Mouse (Mus musculus): Measurements from ENCODE around the gene Prickle1. TPM values are rescaled to one million over a fixed set of nuclear protein-coding genes. Genes with fewer than 3 reads are reported as not detected.

Gene Prickle1
- total and polyA plus RNA-seq, 3 experiments = 0.64 to 1.8 (median 1.7) TPM

- in situ Hi-C loops (cut with MboI; ENCODE audit: low pct_ligation_motif_present, low pct_unique_long_range_greater_than_20kb, low sequenced_read_pairs) = loop anchor here (10.0 kb wide), 1 partner anchor 56 kb away; no protein-coding TSS in a partner anchor
These were observed 24.7 kb downstream of the Prickle1 start for GRCm38 (mm10) chr15:93570881-93571495.

GRCm38 (mm10) chr15:93568911-93569310, 26.8 kb downstream of the Prickle1 start:
- in situ Hi-C loops (cut with MboI; ENCODE audit: low pct_ligation_motif_present, low pct_unique_long_range_greater_than_20kb, low sequenced_read_pairs) = no loop called here
- no peak for TF ChIP-seq MAFK (IDR thresholded peaks at IDR 0.05; ENCODE audit: insufficient replicate concordance, low read length)
- TF ChIP-seq JUN (IDR thresholded peaks at IDR 0.05; ENCODE audit: insufficient read depth, low read depth, low read length) = no peak
- no peak for TF ChIP-seq SMC3 (IDR thresholded peaks at IDR 0.05; ENCODE audit: low read depth, low read length)
- TF ChIP-seq USF1 (IDR thresholded peaks at IDR 0.05; ENCODE audit: low read depth, low read length) = no peak
- TF ChIP-seq CTCF (conservative IDR thresholded peaks at IDR 0.05 in 1 of 2, IDR thresholded peaks at IDR 0.05 in 1 of 2; ENCODE audit: low read depth in 2 of 2, low read length in 2 of 2) = no peak
- no peak for TF ChIP-seq PAX5 (IDR thresholded peaks at IDR 0.05; ENCODE audit: low read length)
- TF ChIP-seq ZC3H11A (IDR thresholded peaks at IDR 0.05; ENCODE audit: low read depth, low read length) = no peak
- TF ChIP-seq POLR2AphosphoS2 (IDR thresholded peaks at IDR 0.05; ENCODE audit: low read depth, low read length) = no peak
- Histone ChIP-seq H3K27me3 (replicated peaks) (no peaks in the 10 kb centered on the region), H3K36me3 (replicated peaks in 1 of 2; ENCODE audit: control insufficient read depth in 1 of 2, insufficient read depth in 1 of 2, low read length in 1 of 2) (no peaks in the 10 kb centered on the region), H3K4me1 (ENCODE audit: control insufficient read depth in 1 of 2, insufficient read depth in 2 of 2) (no peaks in the 10 kb centered on the region), H3K9me3 (replicated peaks; ENCODE audit: low read length) (no peaks in the 10 kb centered on the region), H3K4me3 (replicated peaks in 1 of 3; ENCODE audit: low read depth in 2 of 3, low read length in 2 of 3, poor library complexity in 1 of 3) (no peak overlapping the region), H3K27ac (ENCODE audit: insufficient read depth, low read depth) (no peak overlapping the region), H3K9ac (ENCODE audit: insufficient read depth, low read depth) (no peak overlapping the region), H3K79me2 (replicated peaks; ENCODE audit: control insufficient read depth, extremely low read depth, insufficient read depth, poor library complexity, severe bottlenecking) (no peaks in the 10 kb centered on the region), H3K4me2 (ENCODE audit: insufficient read depth, low read depth, poor library complexity, severe bottlenecking) (no peak overlapping the region)
- dilution Hi-C loops (cut with MboI; ENCODE audit: extremely low pct_ligation_motif_present, extremely low pct_unique_long_range_greater_than_20kb, low sequenced_read_pairs) = no loop called here
- no peak for DNase-seq (ENCODE audit: extremely low read depth)

More at GRCm38 (mm10) chr15:93570881-93571495, 24.7 kb downstream of the Prickle1 start:
- TF ChIP-seq TCF12 (IDR thresholded peaks at IDR 0.05; ENCODE audit: low read depth, low read length) (no peak), ZC3H11A (IDR thresholded peaks at IDR 0.05; ENCODE audit: low read depth, low read length) (no peak), MYC (IDR thresholded peaks at IDR 0.05; ENCODE audit: low read depth, low read length) (no peak), MAFK (IDR thresholded peaks at IDR 0.05; ENCODE audit: insufficient replicate concordance, low read length) (no peak), SIN3A (IDR thresholded peaks at IDR 0.05; ENCODE audit: low read length) (no peak), EP300 (IDR thresholded peaks at IDR 0.05; ENCODE audit: low read length) (no peak)
- Histone ChIP-seq H3K36me3 (replicated peaks in 1 of 2; ENCODE audit: control insufficient read depth in 1 of 2, insufficient read depth in 1 of 2, low read length in 1 of 2) (no peaks in the 10 kb centered on the region), H3K4me2 (ENCODE audit: insufficient read depth, low read depth, poor library complexity, severe bottlenecking) (no peak overlapping the region), H3K9me3 (replicated peaks; ENCODE audit: low read length) (no peaks in the 10 kb centered on the region), H3K9ac (ENCODE audit: insufficient read depth, low read depth) (no peak overlapping the region), H3K4me1 (ENCODE audit: control insufficient read depth in 1 of 2, insufficient read depth in 2 of 2) (no peaks in the 10 kb centered on the region), H3K79me2 (replicated peaks; ENCODE audit: control insufficient read depth, extremely low read depth, insufficient read depth, poor library complexity, severe bottlenecking) (no peaks in the 10 kb centered on the region), H3K27me3 (replicated peaks) (no peaks in the 10 kb centered on the region), H3K27ac (ENCODE audit: insufficient read depth, low read depth) (no peak overlapping the region), H3K4me3 (replicated peaks in 1 of 3; ENCODE audit: low read depth in 2 of 3, low read length in 2 of 3, poor library complexity in 1 of 3) (no peak overlapping the region)
- DNase-seq (ENCODE audit: extremely low read depth) = no peak
- dilution Hi-C loops (cut with MboI; ENCODE audit: extremely low pct_ligation_motif_present, extremely low pct_unique_long_range_greater_than_20kb, low sequenced_read_pairs) = no loop called here
